Mouse (Mus musculus): Measurements from ENCODE around the gene Mrvi1.

DNA sequence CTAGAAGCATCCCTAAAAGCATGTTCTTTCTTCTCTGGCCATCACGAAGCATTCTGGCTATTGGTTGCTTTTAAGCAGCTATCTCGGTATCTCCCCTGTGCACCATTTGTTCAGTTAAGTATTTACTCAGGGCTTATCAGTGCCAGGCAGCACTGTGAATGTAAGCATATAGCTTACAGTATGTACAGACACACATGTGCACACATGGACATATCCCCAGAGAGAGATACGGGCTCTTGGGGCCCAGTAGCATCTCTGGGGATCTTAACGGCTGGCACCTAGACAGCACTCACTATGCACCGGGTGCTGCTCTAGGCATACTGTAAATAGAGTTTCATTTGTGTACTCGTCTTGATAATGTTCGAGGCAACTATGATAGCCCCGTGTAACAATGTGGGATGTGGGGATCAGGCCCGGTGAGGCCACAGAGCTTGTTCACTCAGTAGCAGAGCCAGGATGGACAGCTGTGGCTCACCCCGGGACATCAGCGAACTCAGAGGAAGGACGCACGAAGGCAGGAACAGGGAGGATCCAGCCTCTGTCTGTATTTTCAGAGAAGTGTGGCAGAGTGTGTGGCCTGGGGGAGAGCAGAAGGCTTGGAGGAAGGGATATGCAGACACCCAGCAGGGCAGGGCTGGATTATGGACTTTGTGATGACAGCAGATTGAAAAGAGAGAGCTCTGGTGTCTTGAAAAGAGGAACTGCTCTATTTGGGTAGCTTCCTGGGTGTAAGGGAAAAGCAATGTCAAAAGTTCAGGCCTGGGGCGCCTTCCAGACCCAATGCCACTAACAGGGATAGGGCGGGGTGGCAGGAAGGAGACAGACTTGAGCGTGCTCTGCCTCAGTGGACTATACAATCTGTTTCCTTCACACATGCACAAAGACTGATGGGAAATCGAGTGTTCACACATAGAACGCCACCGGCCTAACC, 61.7 kb downstream of the Mrvi1 start:
- TF ChIP-seq CTCF (conservative IDR thresholded peaks at IDR 0.05; ENCODE audit: low read length) (no peak), NANOG (IDR thresholded peaks at IDR 0.05; ENCODE audit: borderline replicate concordance, low read length) (no peak)

All from E14TG2a.4 (cell line).